In genomic region chr6:38355354-38355823, GRCm38 (mm10) we compare ENCODE assay signal across 8 mouse cellular contexts. TPM values are rescaled to one million over a fixed set of nuclear protein-coding genes. Genes with fewer than 3 reads are reported as not detected.
DNase-seq lines count a peak whose midpoint lies in the region; ATAC-seq lines count a peak whose summit lies in the region.

No protein-coding gene starts in this region.

- no peak overlapping the region for H3K9ac ChIP-seq in kidney, embryonic 14.5 days (ENCODE audit: low read depth, low read length)
- no peak overlapping the region for H3K9ac ChIP-seq in embryonic facial prominence, embryonic 11.5 days (replicated peaks; ENCODE audit: low read length)
- no peak overlapping the region for H3K9ac ChIP-seq in intestine, embryonic 14.5 days (ENCODE audit: low read length)
- no peak overlapping the region for H3K9ac ChIP-seq in midbrain, embryonic 16.5 days (ENCODE audit: low read depth, low read length)

- peak overlapping the region; percentile 59; the same call in 1 of the 2 replicates for H3K4me3 ChIP-seq in kidney, embryonic 14.5 days (ENCODE audit: low read length)
- H3K4me3 ChIP-seq in embryonic facial prominence, embryonic 11.5 days (ENCODE audit: low read depth, low read length) = no peak overlapping the region
- H3K4me3 ChIP-seq in intestine, embryonic 14.5 days (ENCODE audit: low read depth, low read length) = 0 out of 2 replicates have a peak overlapping the region, but pooled peaks have one; percentile 74
- no peak overlapping the region for H3K4me3 ChIP-seq in midbrain, embryonic 16.5 days (ENCODE audit: low read depth, low read length)

- DNase-seq in kidney, postnatal 14 days = no peak
- peak; percentile 10 for DNase-seq in embryonic facial prominence, embryonic 11.5 days (ENCODE audit: low spot score)
- no peak for DNase-seq in intestine, embryonic 14.5 days (ENCODE audit: low spot score)
- DNase-seq in urinary bladder, postnatal 14 days (ENCODE audit: low spot score) = no peak
- DNase-seq in thymus, postnatal 0 days (ENCODE audit: low spot score) = no peak

- ATAC-seq in kidney, embryonic 14.5 days (ENCODE audit: low FRiP score, low TSS enrichment) = no peak
- no peak for ATAC-seq in embryonic facial prominence, embryonic 11.5 days (replicated peaks; ENCODE audit: insufficient number of reproducible peaks, low FRiP score, low TSS enrichment, low read depth)
- ATAC-seq in intestine, embryonic 14.5 days (replicated peaks; ENCODE audit: low FRiP score, low TSS enrichment, low read depth) = no peak
- no peak for ATAC-seq in midbrain, embryonic 16.5 days
- ATAC-seq in frontal cortex, adult (ENCODE audit: low TSS enrichment) = no peak

- WGBS in kidney, embryonic 14.5 days = 4% methylated on average over 8 of the region's 8 CpGs
- 3% methylated on average over 8 of the region's 8 CpGs for WGBS in embryonic facial prominence, embryonic 11.5 days
- WGBS in intestine, embryonic 14.5 days = 4% methylated on average over 8 of the region's 8 CpGs
- 2% methylated on average over 8 of the region's 8 CpGs for WGBS in midbrain, embryonic 16.5 days

- H3K36me3 ChIP-seq in kidney, embryonic 14.5 days (ENCODE audit: control insufficient read depth, insufficient read depth, low read length) = no peaks in the 10 kb centered on the region
- no peaks in the 10 kb centered on the region for H3K36me3 ChIP-seq in embryonic facial prominence, embryonic 11.5 days (replicated peaks; ENCODE audit: control insufficient read depth, insufficient read depth, low read depth, low read length)
- no peaks in the 10 kb centered on the region for H3K36me3 ChIP-seq in intestine, embryonic 14.5 days (ENCODE audit: control insufficient read depth, insufficient read depth, low read length)
- no peaks in the 10 kb centered on the region for H3K36me3 ChIP-seq in midbrain, embryonic 16.5 days (ENCODE audit: control insufficient read depth, insufficient read depth, low read length)

- H3K27me3 ChIP-seq in kidney, embryonic 14.5 days (ENCODE audit: control insufficient read depth, insufficient read depth, low read length) = peaks cover 58% of the 10 kb centered on the region
- H3K27me3 ChIP-seq in embryonic facial prominence, embryonic 11.5 days (ENCODE audit: control insufficient read depth, insufficient read depth, low read length) = peaks cover 41% of the 10 kb centered on the region
- peaks cover 58% of the 10 kb centered on the region for H3K27me3 ChIP-seq in intestine, embryonic 14.5 days (replicated peaks; ENCODE audit: control insufficient read depth, insufficient read depth, low read length)
- H3K27me3 ChIP-seq in midbrain, embryonic 16.5 days (ENCODE audit: control insufficient read depth, insufficient read depth, low read depth, low read length) = peaks cover 42% of the 10 kb centered on the region

- no peak overlapping the region for H3K27ac ChIP-seq in kidney, embryonic 14.5 days (ENCODE audit: low read depth, low read length)
- H3K27ac ChIP-seq in embryonic facial prominence, embryonic 11.5 days (replicated peaks; ENCODE audit: low read depth, low read length) = no peak overlapping the region
- no peak overlapping the region for H3K27ac ChIP-seq in intestine, embryonic 14.5 days (ENCODE audit: low read depth)
- H3K27ac ChIP-seq in midbrain, embryonic 16.5 days (ENCODE audit: low read length) = no peak overlapping the region

- no peaks in the 10 kb centered on the region for H3K9me3 ChIP-seq in kidney, embryonic 14.5 days (ENCODE audit: control insufficient read depth, low read length)
- no peaks in the 10 kb centered on the region for H3K9me3 ChIP-seq in embryonic facial prominence, embryonic 11.5 days (replicated peaks; ENCODE audit: control insufficient read depth, low read length)
- no peaks in the 10 kb centered on the region for H3K9me3 ChIP-seq in intestine, embryonic 14.5 days (ENCODE audit: control insufficient read depth, low read length)
- H3K9me3 ChIP-seq in midbrain, embryonic 16.5 days (replicated peaks; ENCODE audit: control insufficient read depth, low read length, poor library complexity, severe bottlenecking) = no peaks in the 10 kb centered on the region

- H3K4me2 ChIP-seq in kidney, embryonic 14.5 days (replicated peaks; ENCODE audit: low read depth, low read length) = no peak overlapping the region; the same call in 1 of the 2 replicates
- no peak overlapping the region for H3K4me2 ChIP-seq in embryonic facial prominence, embryonic 11.5 days (ENCODE audit: low read depth, low read length)
- peak overlapping the region; percentile 68; the same call in 1 of the 2 replicates for H3K4me2 ChIP-seq in intestine, embryonic 14.5 days (ENCODE audit: low read length)
- H3K4me2 ChIP-seq in midbrain, embryonic 16.5 days (ENCODE audit: low read length) = peak overlapping the region; percentile 73

- no peaks in the 10 kb centered on the region; the same call in 1 of the 2 replicates for H3K4me1 ChIP-seq in kidney, embryonic 14.5 days (ENCODE audit: control insufficient read depth, insufficient read depth, low read length)
- H3K4me1 ChIP-seq in embryonic facial prominence, embryonic 11.5 days (ENCODE audit: control insufficient read depth, insufficient read depth, low read length) = no peaks in the 10 kb centered on the region; the same call in 1 of the 2 replicates
- H3K4me1 ChIP-seq in intestine, embryonic 14.5 days (replicated peaks; ENCODE audit: control insufficient read depth, insufficient read depth, low read length) = peaks cover 6% of the 10 kb centered on the region; the same call in 1 of the 2 replicates
- peaks cover 15% of the 10 kb centered on the region for H3K4me1 ChIP-seq in midbrain, embryonic 16.5 days (ENCODE audit: control insufficient read depth, insufficient read depth, low read length)

RNA-seq across cellular contexts. Expression of gene Zc3hav1, which starts 1.0 kb away (rescaled TPM):
- 2.1 and 3.4 TPM in 2 replicates for polyA plus RNA-seq in kidney, embryonic 14.5 days (2014; fragmentation: Nextera tagmentation; extraction: Ambion mirVana)
- 1.6 and 1.8 TPM in 2 replicates for polyA plus RNA-seq in embryonic facial prominence, embryonic 11.5 days (2014; fragmentation: Nextera tagmentation; extraction: Ambion mirVana)
- 9.2 and 10.2 TPM in 2 replicates for polyA plus RNA-seq in intestine, embryonic 14.5 days (2014; fragmentation: Nextera tagmentation; extraction: Ambion mirVana)
- 1.0 and 1.1 TPM in 2 replicates for polyA plus RNA-seq in midbrain, embryonic 16.5 days (2015; fragmentation: Nextera tagmentation; extraction: Ambion mirVana)
- polyA plus RNA-seq in thymus, postnatal 0 days (2015; fragmentation: Nextera tagmentation; extraction: Ambion mirVana) = 39.7 and 46.3 TPM in 2 replicates

RNA-seq across cellular contexts. Expression of gene Ttc26, which starts 25.9 kb away (rescaled TPM):
- polyA plus RNA-seq in kidney, embryonic 14.5 days (2014; fragmentation: Nextera tagmentation; extraction: Ambion mirVana) = 5.1 and 10.9 TPM in 2 replicates
- 10.4 and 11.8 TPM in 2 replicates for polyA plus RNA-seq in embryonic facial prominence, embryonic 11.5 days (2014; fragmentation: Nextera tagmentation; extraction: Ambion mirVana)
- 5.0 and 6.3 TPM in 2 replicates for polyA plus RNA-seq in intestine, embryonic 14.5 days (2014; fragmentation: Nextera tagmentation; extraction: Ambion mirVana)
- 5.5 and 7.6 TPM in 2 replicates for polyA plus RNA-seq in midbrain, embryonic 16.5 days (2015; fragmentation: Nextera tagmentation; extraction: Ambion mirVana)
- polyA plus RNA-seq in thymus, postnatal 0 days (2015; fragmentation: Nextera tagmentation; extraction: Ambion mirVana) = 1.0 TPM in 2 replicates

RNA-seq across cellular contexts. Expression of gene Zc3hav1l, which starts 56.3 kb away (rescaled TPM):
- polyA plus RNA-seq in kidney, embryonic 14.5 days (2014; fragmentation: Nextera tagmentation; extraction: Ambion mirVana) = 10.9 and 14.9 TPM in 2 replicates
- 16.3 and 19.4 TPM in 2 replicates for polyA plus RNA-seq in embryonic facial prominence, embryonic 11.5 days (2014; fragmentation: Nextera tagmentation; extraction: Ambion mirVana)
- 12.8 and 15.6 TPM in 2 replicates for polyA plus RNA-seq in intestine, embryonic 14.5 days (2014; fragmentation: Nextera tagmentation; extraction: Ambion mirVana)
- 7.0 and 8.3 TPM in 2 replicates for polyA plus RNA-seq in midbrain, embryonic 16.5 days (2015; fragmentation: Nextera tagmentation; extraction: Ambion mirVana)
- 2.5 and 2.7 TPM in 2 replicates for polyA plus RNA-seq in thymus, postnatal 0 days (2015; fragmentation: Nextera tagmentation; extraction: Ambion mirVana)

Comparison
In these comparisons a context has a peak if more than half of its experiments do, and no peak if none do; other contexts are left out.
1. H3K4me2 ChIP-seq: peak in intestine, embryonic 14.5 days (single experiment) and midbrain, embryonic 16.5 days (single experiment); none in kidney, embryonic 14.5 days (single experiment) and embryonic facial prominence, embryonic 11.5 days (single experiment).
2. H3K4me3 ChIP-seq: peak in kidney, embryonic 14.5 days (single experiment) and intestine, embryonic 14.5 days (single experiment); none in embryonic facial prominence, embryonic 11.5 days (single experiment) and midbrain, embryonic 16.5 days (single experiment).